ENCODE assay signal across 18 mouse cellular contexts in the genomic region with DNA sequence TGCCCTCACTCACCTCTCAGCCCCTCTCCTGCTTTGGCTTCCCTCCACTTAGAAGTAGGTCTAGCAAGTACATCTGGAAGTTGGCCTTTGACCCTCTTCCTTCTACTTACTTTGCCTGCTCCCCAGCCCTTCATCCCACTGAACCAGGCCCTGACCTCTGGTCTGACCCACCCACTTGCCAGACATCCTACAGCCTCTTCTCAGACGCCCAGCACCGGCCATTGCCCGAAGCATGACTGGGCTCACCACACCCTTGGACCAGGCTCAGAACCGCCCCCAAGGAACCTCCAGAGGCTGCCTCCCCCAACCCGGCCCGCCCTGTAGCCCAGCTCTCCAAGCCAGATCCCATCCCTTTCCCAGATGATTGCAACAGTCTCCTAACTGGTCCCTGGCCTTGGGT. TPM values are rescaled to one million over a fixed set of nuclear protein-coding genes. Genes with fewer than 3 reads are reported as not detected.
DNase-seq lines count a peak whose midpoint lies in the region; ATAC-seq lines count a peak whose summit lies in the region.
"Had no signal": no experiment of that assay in that cellular context is flagged by ENCODE, and none has a peak within 500 bp of the region (broad histone marks: within the 10 kb centered on the region; RNA-seq: fewer than 3 reads in every experiment).

No protein-coding gene starts in this region.

- no peaks in the 10 kb centered on the region for H3K9me3 ChIP-seq in hindbrain, embryonic 11.5 days (ENCODE audit: control insufficient read depth, low read length)
- no peaks in the 10 kb centered on the region for H3K9me3 ChIP-seq in hindbrain, embryonic 13.5 days
- H3K9me3 ChIP-seq in embryonic facial prominence, embryonic 10.5 days: no peaks in the 10 kb centered on the region
- H3K9me3 ChIP-seq: embryonic facial prominence, embryonic 15.5 days; forebrain, embryonic 13.5 days; intestine, embryonic 15.5 days; limb, embryonic 15.5 days; neural tube, embryonic 13.5 days had no signal

- H3K27me3 ChIP-seq in hindbrain, embryonic 11.5 days (ENCODE audit: control insufficient read depth, insufficient read depth, low read length): peaks cover 5% of the 10 kb centered on the region
- H3K27me3 ChIP-seq in hindbrain, embryonic 13.5 days: peaks cover 33% of the 10 kb centered on the region
- H3K27me3 ChIP-seq in embryonic facial prominence, embryonic 10.5 days (replicated peaks; ENCODE audit: low read depth, poor library complexity, severe bottlenecking): peaks cover 10% of the 10 kb centered on the region
- H3K27me3 ChIP-seq: embryonic facial prominence, embryonic 15.5 days; intestine, embryonic 15.5 days; limb, embryonic 15.5 days had no signal

- WGBS in hindbrain, embryonic 11.5 days: 64% methylated on average over 6 of the region's 6 CpGs
- 77% methylated on average over 6 of the region's 6 CpGs for whole genome bisulfite sequencing in hindbrain, embryonic 13.5 days
- 35% methylated on average over 6 of the region's 6 CpGs for WGBS in embryonic facial prominence, embryonic 10.5 days

- H3K4me2 ChIP-seq in hindbrain, embryonic 11.5 days (replicated peaks; ENCODE audit: low read depth, low read length): no peak overlapping the region
- no peak overlapping the region for H3K4me2 ChIP-seq in hindbrain, embryonic 13.5 days
- H3K4me2 ChIP-seq: embryonic facial prominence, embryonic 15.5 days; forebrain, embryonic 13.5 days; intestine, embryonic 15.5 days; limb, embryonic 15.5 days; neural tube, embryonic 13.5 days had no signal

- H3K36me3 ChIP-seq in hindbrain, embryonic 11.5 days (ENCODE audit: control insufficient read depth, insufficient read depth, low read length): no peaks in the 10 kb centered on the region
- no peaks in the 10 kb centered on the region for H3K36me3 ChIP-seq in hindbrain, embryonic 13.5 days
- H3K36me3 ChIP-seq in embryonic facial prominence, embryonic 10.5 days (replicated peaks): no peaks in the 10 kb centered on the region
- H3K36me3 ChIP-seq: embryonic facial prominence, embryonic 15.5 days; intestine, embryonic 15.5 days; limb, embryonic 15.5 days; neural tube, embryonic 13.5 days had no signal

- no peak overlapping the region for H3K27ac ChIP-seq in hindbrain, embryonic 11.5 days (ENCODE audit: low read depth, low read length)
- H3K27ac ChIP-seq in hindbrain, embryonic 13.5 days: no peak overlapping the region
- peak overlapping the region; percentile 76 for H3K27ac ChIP-seq in embryonic facial prominence, embryonic 10.5 days (replicated peaks)
- H3K27ac ChIP-seq: embryonic facial prominence, embryonic 15.5 days; forebrain, embryonic 13.5 days; intestine, embryonic 15.5 days; limb, embryonic 15.5 days; neural tube, embryonic 13.5 days had no signal

- peak; percentile 79 for DNase-seq in embryo, embryonic 10 days (ENCODE audit: low spot score)
- DNase-seq in embryo, embryonic 10.5 days (ENCODE audit: low spot score): no peak
- no peak for DNase-seq in hindbrain, embryonic 11.5 days (ENCODE audit: low spot score)
- no peak for DNase-seq in embryonic facial prominence, embryonic 10.5 days (ENCODE audit: low spot score)
- peak; percentile 47 to 62 for DNase-seq in heart, postnatal 36 days
- no peak for DNase-seq in left cerebral cortex, postnatal 4 days
- no peak for DNase-seq in cerebellum, adult 18-20 months
- DNase-seq: cerebellum, postnatal 36 days; midbrain, embryonic 14.5 days; right cerebral cortex, postnatal 4 days had no signal

- intact Hi-C loops in heart, postnatal 36 days (cut with DNase I): no loop called here
- intact Hi-C loops in left cerebral cortex, postnatal 4 days (cut with DNase I): no loop called here

- H3K4me3 ChIP-seq in hindbrain, embryonic 11.5 days (ENCODE audit: low read depth, low read length): no peak overlapping the region
- no peak overlapping the region for H3K4me3 ChIP-seq in hindbrain, embryonic 13.5 days
- H3K4me3 ChIP-seq in embryonic facial prominence, embryonic 10.5 days: no peak overlapping the region; the same call in 1 of the 2 replicates
- H3K4me3 ChIP-seq: embryonic facial prominence, embryonic 15.5 days; forebrain, embryonic 13.5 days; intestine, embryonic 15.5 days; limb, embryonic 15.5 days; neural tube, embryonic 13.5 days had no signal

- 0 out of 2 replicates have a peak overlapping the region, but pooled peaks have one; percentile 2 for H3K9ac ChIP-seq in hindbrain, embryonic 11.5 days (ENCODE audit: low read depth, low read length)
- H3K9ac ChIP-seq in hindbrain, embryonic 13.5 days: no peak overlapping the region
- H3K9ac ChIP-seq: embryonic facial prominence, embryonic 15.5 days; forebrain, embryonic 13.5 days; intestine, embryonic 15.5 days; limb, embryonic 15.5 days; neural tube, embryonic 13.5 days had no signal

- peaks cover 13% of the 10 kb centered on the region for H3K4me1 ChIP-seq in hindbrain, embryonic 11.5 days (replicated peaks; ENCODE audit: control insufficient read depth, insufficient read depth, low read length)
- H3K4me1 ChIP-seq in hindbrain, embryonic 13.5 days (replicated peaks): peaks cover 28% of the 10 kb centered on the region
- H3K4me1 ChIP-seq in embryonic facial prominence, embryonic 10.5 days: peaks cover 76% of the 10 kb centered on the region

- ATAC-seq in hindbrain, embryonic 11.5 days (ENCODE audit: low FRiP score): no peak
- ATAC-seq in hindbrain, embryonic 13.5 days (ENCODE audit: low FRiP score): no peak
- ATAC-seq: forebrain, embryonic 13.5 days; intestine, embryonic 15.5 days had no signal

RNA-seq across cellular contexts. Expression of a gene that starts 5.4 kb away (rescaled TPM):
- 26.8 and 27.9 TPM in 2 replicates for polyA plus RNA-seq in hindbrain, embryonic 11.5 days (2014; fragmentation: Nextera tagmentation; extraction: Ambion mirVana)
- polyA plus RNA-seq in hindbrain, embryonic 13.5 days (2015; fragmentation: Nextera tagmentation; extraction: Ambion mirVana): 19.1 and 20.4 TPM in 2 replicates
- polyA plus RNA-seq in embryonic facial prominence, embryonic 10.5 days (2016; fragmentation: Nextera tagmentation; extraction: Ambion mirVana): 32.3 and 37.0 TPM in 2 replicates
- total RNA-seq in heart, postnatal 36 days (2021): 10 to 100 TPM; 13.8 to 15.1 TPM
- 10 to 100 TPM; 14.2 TPM for total RNA-seq in left cerebral cortex, postnatal 4 days (2021)

RNA-seq across cellular contexts. Expression of a gene that starts 12.2 kb away (rescaled TPM):
- polyA plus RNA-seq in hindbrain, embryonic 11.5 days (2014; fragmentation: Nextera tagmentation; extraction: Ambion mirVana): 0.80 and 1.7 TPM in 2 replicates
- 1.1 and 1.5 TPM in 2 replicates for polyA plus RNA-seq in hindbrain, embryonic 13.5 days (2015; fragmentation: Nextera tagmentation; extraction: Ambion mirVana)
- 2.4 and 3.2 TPM in 2 replicates for polyA plus RNA-seq in embryonic facial prominence, embryonic 10.5 days (2016; fragmentation: Nextera tagmentation; extraction: Ambion mirVana)
- total RNA-seq in heart, postnatal 36 days (2021): 1 to 10 TPM; 1.8 to 2.1 TPM
- total RNA-seq in left cerebral cortex, postnatal 4 days (2021): 1 to 10 TPM; 3.9 to 7.1 TPM
- total RNA-seq: hematopoietic stem cell, adult 5-6 weeks had no signal

RNA-seq across cellular contexts. Expression of a gene that starts 21.3 kb away (rescaled TPM):
- 62.0 and 66.1 TPM in 2 replicates for polyA plus RNA-seq in hindbrain, embryonic 11.5 days (2014; fragmentation: Nextera tagmentation; extraction: Ambion mirVana)
- polyA plus RNA-seq in hindbrain, embryonic 13.5 days (2015; fragmentation: Nextera tagmentation; extraction: Ambion mirVana): 46.0 and 48.2 TPM in 2 replicates
- 72.6 and 82.4 TPM in 2 replicates for polyA plus RNA-seq in embryonic facial prominence, embryonic 10.5 days (2016; fragmentation: Nextera tagmentation; extraction: Ambion mirVana)
- 10 to 100 TPM; 13.9 to 15.6 TPM for total RNA-seq in heart, postnatal 36 days (2021)
- total RNA-seq in left cerebral cortex, postnatal 4 days (2021): 10 to 100 TPM; 14.5 to 15.5 TPM

RNA-seq across cellular contexts. Expression of a gene that starts 22.9 kb away (rescaled TPM):
- 1.6 and 1.8 TPM in 2 replicates for polyA plus RNA-seq in hindbrain, embryonic 11.5 days (2014; fragmentation: Nextera tagmentation; extraction: Ambion mirVana)
- 6.2 and 8.4 TPM in 2 replicates for polyA plus RNA-seq in hindbrain, embryonic 13.5 days (2015; fragmentation: Nextera tagmentation; extraction: Ambion mirVana)
- 1.4 and 1.9 TPM in 2 replicates for polyA plus RNA-seq in embryonic facial prominence, embryonic 10.5 days (2016; fragmentation: Nextera tagmentation; extraction: Ambion mirVana)
- 1 to 10 TPM; 1.7 to 2.8 TPM for total RNA-seq in heart, postnatal 36 days (2021)
- 10 to 100 TPM; 47.7 to 55.3 TPM for total RNA-seq in left cerebral cortex, postnatal 4 days (2021)
- total RNA-seq: hematopoietic stem cell, adult 5-6 weeks; megakaryocyte progenitor cell, adult 5-6 weeks had no signal

RNA-seq across cellular contexts. Expression of a gene that starts 23.8 kb away (rescaled TPM):
- 0.73 and 2.3 TPM in 2 replicates for polyA plus RNA-seq in hindbrain, embryonic 11.5 days (2014; fragmentation: Nextera tagmentation; extraction: Ambion mirVana)
- polyA plus RNA-seq in hindbrain, embryonic 13.5 days (2015; fragmentation: Nextera tagmentation; extraction: Ambion mirVana): 3.9 and 5.9 TPM in 2 replicates
- 3.1 and 4.2 TPM in 2 replicates for polyA plus RNA-seq in embryonic facial prominence, embryonic 10.5 days (2016; fragmentation: Nextera tagmentation; extraction: Ambion mirVana)
- total RNA-seq in heart, postnatal 36 days (2021): 1 to 10 TPM; 1.4 to 3.9 TPM
- total RNA-seq in left cerebral cortex, postnatal 4 days (2021): 1 to 10 TPM; 5.3 to 5.5 TPM

Comparison
In these comparisons a context has a peak if more than half of its experiments do, and no peak if none do; other contexts are left out.
1. DNase-seq: peak in embryo, embryonic 10 days (single experiment) and heart, postnatal 36 days (2 of 2); none in embryo, embryonic 10.5 days (single experiment), hindbrain, embryonic 11.5 days (single experiment), embryonic facial prominence, embryonic 10.5 days (single experiment), left cerebral cortex, postnatal 4 days (single experiment) and cerebellum, adult 18-20 months (0 of 2).